Mouse (Mus musculus) liver, embryonic 14.5 days (tissue): ENCODE measurements around the gene Ly75.

Experiments used
- CTCF ChIP-seq: IDR thresholded peaks from 2 replicates; pipeline ENCODE4 v1.5.1; 2016; ENCODE audit warnings: antibody characterized with exemption, low read depth, control low read depth
- EP300 ChIP-seq: IDR thresholded peaks from 2 replicates; pipeline ENCODE4 v1.6.1; 2016; ENCODE audit warnings: antibody characterized with exemption, low read depth

DNA sequence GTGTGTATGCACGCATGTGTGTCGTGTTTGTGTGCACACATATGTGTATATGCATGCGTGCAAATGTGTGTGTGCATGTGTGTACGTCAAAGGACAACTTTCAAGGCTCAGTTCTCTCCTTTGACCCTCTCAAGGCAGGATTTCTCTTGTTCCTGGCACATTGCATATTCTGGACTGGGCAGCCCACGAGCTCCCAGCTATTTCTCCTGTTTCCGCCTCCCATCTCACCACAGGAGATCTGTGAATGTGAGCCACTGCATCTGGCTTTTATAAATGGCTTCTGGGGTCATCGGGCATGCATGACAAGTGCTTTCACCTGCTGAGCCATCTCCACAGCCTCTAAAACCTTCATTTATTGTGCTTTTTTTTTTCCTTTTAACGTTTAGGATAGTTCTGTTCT is 36.6 kb downstream of the Ly75 start:
- TF ChIP-seq CTCF (no peak), EP300 (no peak)
